Mouse (Mus musculus) spleen, adult 2 months (tissue): Measurements from ENCODE around the gene Otud5.

Experiments
- CTCF ChIP-seq: fragments of 200-500 bp; IDR thresholded peaks from 2 replicates; pipeline ENCODE4 v1.5.1; 2011; ENCODE audit warnings: mild to moderate bottlenecking, inconsistent platforms; ENCODE audit not compliant: insufficient read depth, insufficient read length, insufficient replicate concordance; ENCODE audit errors: extremely low read depth
- POLR2A ChIP-seq: fragments of 200-500 bp; IDR thresholded peaks from 2 replicates; pipeline ENCODE4 v1.6.1; 2011; ENCODE audit warnings: low read depth, low read length, inconsistent platforms

- TF ChIP-seq CTCF: no peak
- TF ChIP-seq POLR2A: no peak
Observed at GRCm38 (mm10) chrX:7842318-7842717, 1.2 kb downstream of the Otud5 start.
